Mouse (Mus musculus) cerebellum, adult 9-11 months (tissue): ENCODE results near the gene Pink1.

ENCODE experiments used
- DNase-seq: peaks from one replicate; pipeline ENCODE4 v3.0.0; 2022

Gene Pink1

DNA sequence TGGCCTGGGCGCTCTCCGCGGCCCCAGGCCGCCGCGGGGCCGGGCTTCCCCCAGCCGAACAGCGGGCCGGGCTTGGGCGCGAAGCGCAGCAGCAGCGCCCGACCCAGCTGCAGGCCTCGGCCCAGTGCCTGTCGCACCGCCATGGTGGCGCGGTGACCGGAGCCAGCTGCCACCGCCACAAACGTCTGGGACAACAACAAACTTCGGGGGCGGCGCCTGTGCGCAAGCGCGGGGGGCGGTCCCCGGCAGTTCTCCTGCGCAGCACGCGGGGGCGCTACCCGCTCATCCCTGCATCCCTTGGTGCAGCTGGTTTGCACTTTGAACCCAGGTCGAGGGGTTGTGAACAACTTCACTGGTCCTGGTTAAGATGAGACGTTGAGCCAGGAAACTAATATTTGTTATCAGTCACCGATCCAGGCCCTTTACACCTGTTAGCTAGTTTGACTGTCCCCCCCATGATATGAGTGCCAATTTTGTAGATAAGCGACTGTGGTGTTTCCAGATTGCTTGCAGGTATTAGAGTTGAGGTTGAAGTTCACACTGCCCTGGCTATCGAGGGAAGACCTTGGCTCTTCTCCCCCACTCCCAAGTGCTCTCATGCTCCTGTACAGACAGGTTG is at the start of gene Pink1:
Gene Pink1 (minus strand): TSS at position 231 of the 619 bp plus-strand sequence.
- peak; percentile 93 for DNase-seq

DNA sequence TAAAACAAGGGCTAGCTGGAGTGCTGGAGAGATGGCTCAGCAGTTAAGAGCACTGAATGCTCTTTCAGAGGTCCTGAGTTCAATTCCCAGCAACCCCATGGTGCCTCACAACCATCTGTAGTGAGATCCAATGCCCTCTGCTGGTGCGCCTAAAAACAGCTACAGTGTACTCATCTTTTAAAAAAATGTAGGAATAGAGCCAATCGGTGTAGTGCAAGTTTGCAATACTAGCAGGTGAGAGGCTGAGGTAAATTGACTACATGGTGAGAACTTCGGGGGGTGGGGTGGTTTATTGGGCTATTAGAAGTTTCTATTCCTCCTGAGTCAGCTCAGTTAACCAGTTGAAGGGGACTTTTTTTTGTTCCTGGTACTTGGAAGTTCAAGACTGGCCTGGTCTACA is 49.0 kb upstream of the Pink1 start:
- no peak for DNase-seq

DNA sequence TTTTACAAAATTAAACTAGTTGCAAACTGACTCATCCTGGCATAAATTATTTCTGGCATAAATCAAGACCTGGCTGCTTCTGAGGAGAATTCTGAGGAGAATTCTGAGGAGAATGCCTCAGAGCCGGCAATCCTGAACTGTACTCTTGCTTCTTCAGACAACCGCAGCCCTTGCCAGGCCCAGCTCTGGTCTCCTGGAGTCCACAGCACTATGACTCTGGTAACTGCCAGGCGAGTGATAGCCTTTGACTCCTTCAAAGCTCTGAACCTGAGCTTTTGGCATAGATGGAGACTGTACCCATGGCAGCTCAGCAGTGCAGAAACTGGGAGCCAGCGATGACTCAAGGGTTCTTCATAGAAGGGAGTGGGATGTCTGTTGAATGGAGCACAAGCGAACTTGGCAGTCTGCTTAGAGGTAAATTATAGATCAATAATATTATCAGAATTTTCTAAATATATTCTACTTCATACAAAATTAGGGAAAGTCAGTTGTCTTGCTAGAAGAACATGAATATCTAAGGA is 44.9 kb upstream of the Pink1 start:
- DNase-seq = no peak

DNA sequence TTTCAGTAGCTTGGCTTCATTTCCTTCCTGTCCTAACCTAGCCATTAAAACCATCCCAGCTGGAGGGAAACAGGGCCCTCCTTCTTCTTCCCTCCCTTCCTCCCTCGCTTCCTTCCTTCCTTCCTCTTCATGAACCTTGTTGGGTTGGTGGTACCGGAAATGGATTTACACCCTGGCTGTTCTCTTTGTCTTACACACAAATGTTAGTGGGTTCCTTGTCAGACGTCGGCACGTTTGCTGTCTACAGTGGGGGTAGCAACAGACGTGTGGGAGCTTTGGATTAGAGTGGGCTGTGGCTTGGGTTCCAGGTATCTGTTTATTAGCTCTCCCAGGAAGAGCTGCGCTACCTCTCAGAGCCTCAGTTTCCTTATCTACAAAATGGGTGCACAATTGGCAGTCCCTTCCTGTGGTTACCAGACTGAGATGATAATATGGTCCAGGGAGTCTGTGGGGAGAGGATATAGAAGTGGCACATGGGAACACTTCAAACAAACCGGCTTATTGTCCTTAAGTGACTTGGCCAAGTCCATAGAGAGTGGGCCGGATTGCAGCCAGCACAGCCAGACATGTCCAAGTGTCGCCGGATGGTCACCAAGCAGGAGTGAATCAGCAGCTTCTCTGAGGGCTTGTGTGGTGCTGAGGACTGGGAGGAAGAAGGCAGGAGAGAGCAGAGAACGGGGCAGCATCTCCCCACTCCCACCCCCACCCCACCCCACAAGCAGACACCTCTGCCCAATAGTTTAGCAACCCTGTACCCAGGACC is 42.6 kb upstream of the Pink1 start:
- no peak for DNase-seq

DNA sequence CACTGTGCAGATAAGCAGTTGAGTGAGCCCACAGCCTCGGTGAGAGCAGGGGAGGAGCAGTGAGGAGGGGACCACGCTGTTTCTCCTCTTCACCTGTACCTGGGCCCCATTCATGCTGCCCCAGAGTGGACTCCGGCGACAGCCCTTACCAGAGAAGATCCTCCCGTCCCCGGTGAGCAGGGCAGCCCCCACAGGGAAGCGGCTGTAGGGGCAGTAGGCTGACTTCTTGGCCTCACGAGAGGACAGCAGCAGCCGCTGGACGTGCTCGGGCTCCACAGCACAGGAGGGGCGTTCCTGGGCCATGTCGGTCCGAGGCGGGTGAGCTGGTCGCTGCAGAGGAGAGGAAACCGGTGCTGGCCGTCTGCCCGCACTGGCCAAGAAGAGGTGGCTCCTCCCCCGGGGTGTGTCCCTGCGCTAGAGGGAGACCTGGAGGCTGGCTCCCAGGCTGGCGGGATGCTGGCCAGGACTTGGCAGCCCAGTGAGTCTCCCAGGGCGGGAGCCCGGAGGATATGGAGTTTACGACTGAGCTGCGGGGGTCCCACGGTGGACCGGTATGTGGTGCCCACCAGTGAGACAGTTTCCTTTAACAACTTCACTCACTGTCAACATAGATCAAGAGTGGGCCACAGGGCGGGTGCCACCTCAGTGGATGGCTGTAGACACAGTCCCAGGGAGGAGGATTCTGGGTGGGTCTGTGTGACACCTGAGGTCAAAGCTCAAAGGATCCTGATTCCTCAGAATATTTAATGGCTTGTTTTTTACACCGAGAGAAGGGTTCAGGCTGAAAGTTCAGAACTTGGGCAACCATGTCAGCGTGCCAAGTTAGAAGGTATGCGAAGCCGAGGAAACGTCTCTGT is 41.8 kb upstream of the Pink1 start, which contains the start of gene Cda:
Gene Cda (minus strand): TSS at position 352 of the 857 bp plus-strand sequence.
- peak; percentile 85 for DNase-seq

DNA sequence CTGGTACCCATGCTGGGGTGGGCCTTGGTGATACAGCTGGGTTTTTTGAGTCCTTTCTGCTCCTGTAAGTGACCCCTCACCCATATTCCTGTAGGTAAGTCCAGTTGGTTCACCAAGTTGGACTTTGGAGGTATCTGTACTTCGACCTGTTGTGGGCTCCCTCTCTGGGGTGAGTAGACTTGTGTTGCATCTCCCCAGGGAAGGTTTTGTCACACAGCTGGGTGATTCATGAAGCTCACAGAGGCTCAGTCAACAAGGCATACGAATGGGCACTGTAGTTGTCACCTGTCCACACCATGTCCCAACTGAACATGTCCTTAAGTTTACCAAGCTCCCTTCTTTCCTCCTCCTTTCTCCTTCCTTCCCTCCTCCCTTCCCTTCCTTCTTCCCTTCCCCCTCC is 40.5 kb upstream of the Pink1 start:
- no peak for DNase-seq

DNA sequence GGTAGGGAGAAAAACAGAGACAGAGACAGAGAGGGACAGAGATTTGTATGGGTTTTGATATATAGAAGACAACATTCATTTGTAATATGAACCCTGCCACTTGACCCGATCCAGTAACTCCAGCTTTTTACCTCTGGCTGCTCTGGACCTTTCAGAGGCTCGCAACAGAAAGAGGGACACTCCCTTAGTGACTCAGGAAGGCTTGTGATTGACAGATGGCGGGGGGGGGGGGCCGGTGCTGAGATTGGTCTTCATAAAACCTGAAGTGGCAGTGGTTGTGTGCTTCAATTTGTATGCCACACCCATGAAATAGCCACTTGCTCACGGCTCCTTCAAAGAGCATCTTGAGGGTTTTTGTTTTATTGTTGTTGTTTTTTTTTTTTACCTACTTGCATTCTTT is 37.4 kb upstream of the Pink1 start:
- DNase-seq = no peak

DNA sequence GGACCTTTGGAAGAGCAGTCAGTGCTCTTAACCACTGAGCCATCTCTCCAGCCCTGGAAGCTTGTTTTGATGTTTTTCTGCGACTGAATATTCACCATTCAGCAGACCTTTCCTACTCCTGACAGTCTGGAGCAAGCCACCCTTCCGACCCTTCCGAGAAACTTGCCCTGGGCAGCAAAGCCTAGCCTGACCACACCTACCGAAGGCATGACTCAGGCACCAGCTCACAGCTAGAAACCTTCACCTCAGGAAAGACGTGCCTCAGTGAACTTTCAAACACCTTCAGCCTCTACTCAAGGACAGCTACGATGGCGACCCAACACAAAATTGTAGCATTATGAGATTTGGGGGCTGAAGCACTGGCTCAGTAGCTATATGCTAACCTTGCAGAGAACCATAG is 36.8 kb upstream of the Pink1 start:
- no peak for DNase-seq

DNA sequence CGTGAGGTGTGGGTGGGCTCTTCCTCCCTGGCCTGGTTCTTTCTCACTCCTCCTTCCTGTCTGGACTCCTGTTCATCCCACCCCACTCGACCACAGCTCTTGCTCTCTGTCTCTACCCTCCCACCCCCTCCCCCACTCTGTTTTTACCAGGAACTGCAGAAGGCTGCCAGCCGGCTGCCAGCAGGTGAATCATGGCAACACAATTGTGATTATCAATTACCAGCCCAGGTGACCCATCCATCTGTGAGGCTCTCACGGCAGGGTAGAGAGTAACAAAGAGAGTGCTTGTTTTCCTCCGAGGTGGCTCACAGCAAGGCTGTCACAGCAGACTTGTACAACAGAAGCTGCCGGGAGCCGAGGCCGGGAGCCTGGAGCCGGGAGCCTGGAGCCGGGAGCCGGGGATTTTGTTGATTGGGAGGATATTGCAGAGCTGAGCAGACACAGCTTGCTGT is 35.3 kb upstream of the Pink1 start:
- DNase-seq = peak; percentile 72

DNA sequence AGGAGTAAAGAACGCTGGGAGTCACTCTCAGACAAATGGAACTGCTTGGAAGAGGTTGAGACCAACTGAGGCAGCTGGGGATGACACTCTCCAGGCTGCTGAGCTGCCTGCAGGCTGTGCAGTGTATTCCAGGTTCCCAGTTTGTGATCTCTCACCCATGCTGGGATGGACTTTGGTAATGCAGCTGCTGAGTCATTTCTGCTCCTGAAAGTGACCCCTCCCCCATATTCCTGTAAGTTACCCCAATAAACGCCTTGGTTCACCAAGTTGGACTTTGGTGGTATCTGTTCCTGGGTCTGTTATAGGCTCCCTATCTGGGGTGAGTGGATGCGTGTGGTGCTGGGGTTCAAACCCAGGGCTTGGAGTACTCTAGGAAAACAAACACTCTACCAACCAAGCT is 32.1 kb upstream of the Pink1 start:
- DNase-seq = no peak

DNA sequence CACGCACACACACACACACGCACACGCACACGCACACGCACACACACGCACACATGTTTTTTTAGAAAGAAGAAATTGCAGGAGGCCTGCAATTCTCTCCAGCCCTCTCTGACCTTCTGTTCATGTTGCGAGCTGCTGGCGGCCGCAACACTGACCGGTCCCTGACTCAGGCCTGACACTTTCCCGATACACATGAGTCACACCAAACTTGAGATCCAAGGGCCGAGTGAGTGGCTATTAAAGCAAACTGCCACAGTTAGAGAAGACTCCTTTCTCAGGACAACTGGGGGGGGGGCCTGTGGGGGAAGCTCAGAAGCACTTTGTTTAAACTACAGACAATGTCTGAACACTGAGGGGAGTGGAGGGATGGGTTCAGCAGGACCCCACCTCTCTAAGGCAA is 30.4 kb upstream of the Pink1 start:
- DNase-seq = no peak

DNA sequence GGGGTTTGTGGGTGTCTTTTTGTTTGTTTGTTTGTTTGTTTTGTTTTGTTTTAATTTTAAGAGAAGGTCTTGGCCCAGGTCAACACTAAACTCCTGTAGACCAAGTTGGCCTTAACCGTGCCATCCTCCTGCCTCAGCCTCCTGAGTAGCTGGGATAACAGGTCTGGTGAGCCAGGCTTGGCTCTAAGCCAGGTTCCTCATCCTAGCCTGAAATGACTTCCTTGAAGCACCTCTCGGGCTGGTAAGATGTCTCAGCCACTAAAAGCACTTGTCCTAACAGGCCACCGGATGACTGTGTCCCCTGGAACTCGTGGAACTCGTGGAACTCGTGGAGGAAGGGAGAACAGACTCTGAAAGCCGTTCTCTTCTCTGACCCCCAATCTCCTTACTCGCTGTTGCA is 30.0 kb upstream of the Pink1 start:
- no peak for DNase-seq

DNA sequence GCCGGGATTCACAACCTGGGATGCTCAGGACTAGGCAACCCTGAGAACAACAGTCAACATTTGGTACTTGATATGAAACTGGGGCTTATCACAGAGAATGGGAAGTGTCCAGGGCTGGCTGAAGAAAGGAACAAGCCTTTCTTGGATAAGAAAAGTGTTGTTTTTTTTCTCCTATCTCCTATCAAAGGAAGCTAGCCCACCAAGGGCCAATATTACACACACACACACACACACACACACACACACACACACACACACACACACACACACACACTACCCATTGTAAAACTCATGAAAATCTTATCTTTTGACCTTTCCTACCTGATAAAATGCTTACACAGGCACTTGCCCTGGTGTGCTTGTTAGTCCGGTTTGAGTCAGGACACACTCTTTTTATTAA is 29.4 kb upstream of the Pink1 start:
- no peak for DNase-seq

DNA sequence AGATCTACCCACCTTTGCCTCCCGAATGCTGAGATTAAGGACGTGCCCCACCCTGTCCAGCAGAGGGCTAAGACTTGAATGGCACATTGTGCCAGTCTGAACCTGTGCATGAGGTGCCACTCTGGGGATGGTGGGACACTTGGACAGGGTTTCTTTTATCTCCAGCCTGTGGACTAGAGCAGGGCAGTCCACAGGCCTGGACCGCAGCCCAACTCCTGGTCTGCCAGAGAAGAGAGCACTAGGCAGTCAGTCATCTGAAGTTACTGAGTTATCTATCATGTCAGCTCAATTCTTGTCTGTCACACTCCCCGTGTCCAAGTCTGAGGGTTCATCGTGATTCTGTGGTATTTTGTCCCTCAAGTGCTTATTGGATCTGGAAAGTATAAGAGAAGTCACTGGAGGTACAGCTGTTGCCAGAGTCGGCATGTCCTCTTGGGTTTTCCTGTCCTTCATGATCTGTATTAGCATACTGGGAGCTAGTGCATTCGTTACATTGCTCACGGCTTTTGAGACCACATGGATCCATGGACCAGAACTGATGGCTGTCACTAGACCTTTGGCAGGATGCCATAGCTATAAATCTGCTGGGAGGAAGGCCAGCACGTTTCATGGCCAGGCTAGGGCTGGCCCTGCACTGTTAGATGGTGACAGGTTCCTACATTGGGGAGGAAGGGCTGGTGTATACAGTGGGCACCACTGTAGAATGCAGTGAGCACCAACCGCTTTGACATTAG is 27.5 kb upstream of the Pink1 start:
- DNase-seq = no peak

DNA sequence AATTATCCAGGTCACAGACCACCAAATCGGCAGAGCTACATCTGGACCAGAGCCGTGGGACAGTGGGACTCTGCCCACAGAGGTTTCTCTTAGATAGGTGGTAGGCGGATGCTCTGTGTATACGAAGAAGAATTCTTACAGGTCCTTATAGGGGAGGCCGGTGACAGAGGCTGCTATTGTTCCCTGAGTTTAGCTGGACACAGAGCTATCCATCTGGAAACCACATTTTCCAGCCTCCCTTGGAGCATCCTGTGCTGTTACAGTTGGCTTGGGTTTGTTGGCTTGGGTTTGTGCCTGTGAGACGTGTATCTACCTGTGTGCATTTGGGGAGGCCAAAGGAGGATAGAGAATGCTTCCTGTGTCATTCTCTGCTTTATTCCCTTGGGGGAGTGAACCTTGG is 26.6 kb upstream of the Pink1 start:
- DNase-seq = no peak

DNA sequence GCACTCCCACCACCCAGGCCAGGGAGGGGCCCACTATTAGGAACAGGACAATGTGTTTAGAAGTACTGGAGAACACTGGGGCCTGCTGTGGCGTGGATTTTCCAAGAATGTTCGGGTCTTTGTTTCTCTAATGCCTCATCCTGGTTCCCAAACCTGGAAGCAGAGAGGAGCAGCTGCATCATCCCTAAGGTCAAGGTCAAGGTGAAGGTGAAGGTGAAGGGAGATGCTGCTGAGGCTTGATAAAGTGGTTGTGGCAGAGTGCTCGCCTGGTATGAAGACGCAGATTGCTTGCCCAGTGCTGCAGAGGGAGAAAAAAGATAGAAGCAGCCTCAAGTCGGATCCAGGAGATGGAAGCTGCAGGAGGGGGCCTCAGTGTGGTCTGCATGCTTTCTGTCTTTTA is 25.7 kb upstream of the Pink1 start:
- no peak for DNase-seq

DNA sequence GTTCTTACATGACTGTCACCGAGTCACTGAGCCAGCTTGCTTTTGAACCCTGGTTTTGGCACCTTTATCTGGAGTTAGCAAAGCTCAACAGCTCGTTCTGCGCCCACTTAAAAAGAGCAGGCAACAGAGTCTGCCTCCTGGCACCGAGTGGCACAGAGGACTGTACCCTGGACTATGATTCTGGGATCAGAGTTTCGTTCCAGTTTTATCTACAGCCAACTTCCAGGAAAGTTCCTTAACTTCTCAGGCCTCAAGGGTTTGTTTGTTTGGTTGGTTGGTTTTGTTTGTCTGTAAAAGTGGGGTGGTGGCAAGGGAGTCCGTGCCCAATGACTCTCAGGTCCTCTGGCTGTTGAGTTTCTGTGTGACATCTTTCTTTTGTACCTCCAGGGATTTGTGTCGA is 22.6 kb upstream of the Pink1 start:
- no peak for DNase-seq

DNA sequence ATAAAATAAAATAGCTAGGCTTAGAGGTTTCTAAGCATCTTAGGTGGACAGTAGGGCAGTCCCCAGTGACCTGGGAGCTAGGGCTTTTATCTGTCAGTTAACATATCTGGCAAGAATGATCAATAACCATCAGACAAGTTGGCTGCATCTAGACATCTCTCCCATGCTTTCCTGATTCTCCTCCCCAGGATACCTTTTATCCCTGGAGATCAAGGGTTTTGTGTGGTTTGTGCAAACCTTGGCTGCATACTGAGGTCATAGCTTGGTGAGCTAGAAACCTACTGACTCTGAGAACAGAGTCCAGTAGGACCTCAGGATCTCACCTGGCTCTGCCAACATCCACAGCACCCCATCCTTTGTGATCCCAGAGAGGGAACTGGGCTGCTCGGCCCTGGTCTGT is 21.2 kb upstream of the Pink1 start:
- no peak for DNase-seq

DNA sequence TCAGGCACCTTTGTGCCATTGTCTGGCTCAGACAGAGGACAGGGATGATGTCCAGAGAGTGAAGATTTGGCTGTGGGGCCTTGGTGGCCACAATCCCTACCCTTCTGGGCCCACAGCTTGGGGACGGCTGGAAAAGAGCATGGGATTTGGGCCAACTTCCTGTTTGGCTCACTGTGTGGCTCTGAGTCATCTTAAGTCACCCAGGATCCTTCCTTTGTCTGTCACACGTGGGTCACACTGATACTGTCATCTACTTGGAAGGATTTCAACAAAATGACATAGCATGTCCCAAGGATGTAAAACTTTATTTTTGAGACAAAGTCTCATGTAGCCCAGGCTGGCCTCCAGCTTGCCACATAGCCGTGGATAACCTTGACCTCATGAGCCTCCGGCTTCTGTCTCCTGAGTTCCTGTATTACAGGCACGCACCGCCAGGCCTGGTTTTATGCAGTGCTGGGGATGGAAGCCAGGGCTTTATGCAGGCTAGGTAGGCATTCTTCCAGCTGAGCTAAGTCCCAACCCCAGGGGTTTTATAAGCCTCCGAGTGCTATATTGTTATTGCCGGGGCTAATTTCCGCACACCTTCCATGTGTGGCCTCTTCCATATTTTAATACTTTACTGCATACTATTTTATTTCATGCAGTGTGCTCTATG is 18.9 kb upstream of the Pink1 start:
- DNase-seq = peak; percentile 60

DNA sequence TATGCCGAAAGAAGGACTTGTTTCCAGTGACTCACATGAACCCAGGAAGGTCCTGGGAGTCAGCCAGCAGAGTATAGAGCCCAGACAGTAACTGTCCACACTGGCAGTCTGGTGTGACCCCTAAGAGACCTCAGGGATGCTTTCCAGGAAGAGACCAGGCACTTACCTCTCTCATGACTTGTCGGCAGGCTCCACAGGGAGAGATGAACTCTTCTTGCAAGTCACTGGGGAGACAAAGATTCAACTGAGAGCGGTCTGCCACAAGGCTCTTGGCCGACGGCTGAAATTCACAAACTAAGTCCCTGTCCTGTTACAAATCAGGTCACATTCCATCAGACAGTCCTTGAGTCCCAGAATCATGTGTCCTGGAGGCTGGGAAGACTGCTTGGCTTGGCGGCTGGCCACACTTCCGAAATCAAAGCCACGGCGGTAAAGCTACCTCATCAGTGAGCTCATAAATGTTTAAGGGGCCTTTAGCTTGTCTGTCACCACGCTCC is 17.3 kb upstream of the Pink1 start:
- peak; percentile 63 for DNase-seq

DNA sequence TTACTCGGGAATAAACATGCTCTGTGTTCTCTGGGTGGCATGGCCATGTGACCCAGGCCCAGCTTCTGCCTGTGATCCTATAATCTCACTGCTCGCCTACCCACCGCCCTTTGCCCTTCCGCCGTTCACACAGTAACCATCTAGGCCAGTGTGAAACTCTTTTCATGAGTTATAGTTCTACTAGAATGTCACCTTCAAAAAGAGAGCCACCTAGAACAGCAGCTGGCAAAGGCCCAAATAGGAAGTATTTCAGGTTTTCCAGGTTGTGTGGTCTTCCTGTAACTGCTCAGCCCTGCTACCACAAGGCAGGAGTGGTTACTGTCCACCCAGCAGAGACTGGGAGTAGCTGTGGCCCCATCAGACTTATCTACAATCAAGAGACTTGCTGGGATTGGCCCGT is 16.7 kb upstream of the Pink1 start:
- DNase-seq = no peak

DNA sequence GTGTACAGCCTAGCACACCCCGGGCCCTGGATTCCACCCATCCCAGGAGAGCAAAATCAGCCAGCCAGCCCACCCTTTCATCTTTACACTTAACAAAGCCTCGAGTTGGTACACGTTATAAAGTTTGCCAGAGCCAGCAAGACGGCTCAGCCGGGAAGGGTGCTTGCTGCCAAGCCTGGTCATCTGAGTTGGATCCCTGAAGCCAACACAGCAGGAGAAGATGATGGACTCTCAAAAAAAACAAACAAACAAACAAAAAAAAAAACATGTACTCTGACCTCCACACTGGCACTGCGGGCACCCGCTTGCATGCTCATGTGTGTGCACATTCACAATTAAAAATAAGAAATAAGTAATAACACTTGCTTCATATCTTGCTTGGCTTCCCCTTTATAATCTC is 15.9 kb upstream of the Pink1 start:
- DNase-seq = no peak
